ENCODE assay signal across 25 mouse cellular contexts in the genomic region with DNA sequence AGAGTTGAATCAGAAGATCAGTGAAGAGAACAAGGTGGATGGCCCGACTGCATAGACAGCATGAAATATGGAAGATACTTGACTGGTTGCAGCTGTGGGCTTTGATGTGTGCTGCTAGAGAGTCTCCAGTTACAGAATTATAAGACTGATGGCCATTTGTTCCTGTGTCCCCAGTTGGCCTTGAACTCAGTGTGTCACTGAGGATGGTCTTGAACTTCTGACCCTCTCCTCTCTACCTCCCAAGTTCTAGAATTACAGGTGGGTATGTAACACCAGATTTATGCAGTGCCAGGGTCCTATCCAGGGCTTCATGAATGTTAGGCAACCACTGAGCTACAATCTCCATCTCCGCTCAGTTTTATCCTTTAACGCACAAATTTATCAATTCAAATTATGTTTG.
DNase-seq lines count a peak whose midpoint lies in the region; ATAC-seq lines count a peak whose summit lies in the region.
"Had no signal": no experiment of that assay in that cellular context is flagged by ENCODE, and none has a peak within 500 bp of the region (broad histone marks: within the 10 kb centered on the region; RNA-seq: fewer than 3 reads in every experiment).

No protein-coding gene starts in this region.

- H3K36me3 ChIP-seq in kidney, embryonic 14.5 days (ENCODE audit: control insufficient read depth, insufficient read depth, low read length) = no peaks in the 10 kb centered on the region
- no peaks in the 10 kb centered on the region for H3K36me3 ChIP-seq in kidney, embryonic 16.5 days (ENCODE audit: insufficient read depth, low read length)
- H3K36me3 ChIP-seq: embryonic facial prominence, embryonic 10.5 days; embryonic facial prominence, embryonic 12.5 days; forebrain, embryonic 15.5 days; G1E had no signal

- no peaks in the 10 kb centered on the region for H3K9me3 ChIP-seq in kidney, embryonic 14.5 days (ENCODE audit: control insufficient read depth, low read length)
- H3K9me3 ChIP-seq in kidney, embryonic 16.5 days (ENCODE audit: low read length) = no peaks in the 10 kb centered on the region
- H3K9me3 ChIP-seq: embryonic facial prominence, embryonic 10.5 days; embryonic facial prominence, embryonic 12.5 days; forebrain, embryonic 13.5 days; forebrain, embryonic 15.5 days had no signal

- no peak overlapping the region for H3K4me3 ChIP-seq in kidney, embryonic 14.5 days (ENCODE audit: low read length)
- no peak overlapping the region for H3K4me3 ChIP-seq in kidney, embryonic 16.5 days (ENCODE audit: low read length)
- H3K4me3 ChIP-seq: embryonic facial prominence, embryonic 10.5 days; embryonic facial prominence, embryonic 12.5 days; forebrain, embryonic 13.5 days; forebrain, embryonic 15.5 days had no signal

- WGBS in kidney, embryonic 14.5 days = 59% methylated on average over 3 of the region's 3 CpGs
- WGBS in kidney, embryonic 16.5 days = 68% methylated on average over 3 of the region's 3 CpGs

- peak; percentile 69; the same call in 1 of the 2 replicates for ATAC-seq in kidney, embryonic 14.5 days (ENCODE audit: low FRiP score, low TSS enrichment)
- peak; percentile 71; the same call in 1 of the 2 replicates for ATAC-seq in kidney, embryonic 16.5 days (ENCODE audit: low FRiP score, low TSS enrichment)
- ATAC-seq: activated CD4-positive, CD25-positive, alpha-beta regulatory T cell, adult 4 months; CD4-positive, CD25-positive, alpha-beta regulatory T cell, adult 4 months; forebrain, embryonic 13.5 days; forebrain, embryonic 15.5 days; forebrain, postnatal 0 days; Patski had no signal

- peak; percentile 30 for DNase-seq in embryo, embryonic 10.5 days (ENCODE audit: low spot score)
- DNase-seq in embryo, embryonic 11 days = no peak
- no peak for DNase-seq in kidney, adult 18-20 months
- no peak for DNase-seq in kidney, adult 11 months
- DNase-seq: adrenal gland, adult 8-10 months; adrenal gland, postnatal 14 days; adrenal gland, postnatal 36 days; B cell, adult 2 months; cerebellum, adult 11-12 months; cerebellum, adult 2 months; cerebellum, adult 9-10 months; cerebellum, postnatal 10 days; cerebellum, postnatal 25 days; forebrain, postnatal 0 days had no signal

- H3K27me3 ChIP-seq in kidney, embryonic 14.5 days (ENCODE audit: control insufficient read depth, insufficient read depth, low read length) = no peaks in the 10 kb centered on the region
- H3K27me3 ChIP-seq in kidney, embryonic 16.5 days (ENCODE audit: insufficient read depth, low read length) = 0 out of 2 replicates have a peak, but pooled peaks cover 2% of the 10 kb centered on the region
- H3K27me3 ChIP-seq: CH12.LX; embryonic facial prominence, embryonic 12.5 days; forebrain, embryonic 13.5 days; forebrain, embryonic 15.5 days; Patski had no signal

- no peak overlapping the region for H3K9ac ChIP-seq in kidney, embryonic 14.5 days (ENCODE audit: low read depth, low read length)
- H3K9ac ChIP-seq in kidney, embryonic 16.5 days (replicated peaks; ENCODE audit: low read length) = no peak overlapping the region
- H3K9ac ChIP-seq: embryonic facial prominence, embryonic 12.5 days; forebrain, embryonic 13.5 days; forebrain, embryonic 15.5 days; forebrain, postnatal 0 days had no signal

- H3K4me2 ChIP-seq in kidney, embryonic 14.5 days (replicated peaks; ENCODE audit: low read depth, low read length) = no peak overlapping the region
- no peak overlapping the region for H3K4me2 ChIP-seq in kidney, embryonic 16.5 days (replicated peaks; ENCODE audit: low read depth, low read length)
- H3K4me2 ChIP-seq: embryonic facial prominence, embryonic 12.5 days; forebrain, embryonic 13.5 days; forebrain, embryonic 15.5 days had no signal

- no peaks in the 10 kb centered on the region for H3K4me1 ChIP-seq in kidney, embryonic 14.5 days (ENCODE audit: control insufficient read depth, insufficient read depth, low read length)
- H3K4me1 ChIP-seq in kidney, embryonic 16.5 days (ENCODE audit: insufficient read depth, low read length) = no peaks in the 10 kb centered on the region
- H3K4me1 ChIP-seq: embryonic facial prominence, embryonic 12.5 days; forebrain, embryonic 13.5 days; forebrain, embryonic 15.5 days had no signal

- H3K27ac ChIP-seq in kidney, embryonic 14.5 days (ENCODE audit: low read depth, low read length) = no peak overlapping the region
- no peak overlapping the region for H3K27ac ChIP-seq in kidney, embryonic 16.5 days (ENCODE audit: low read length)
- H3K27ac ChIP-seq: embryonic facial prominence, embryonic 10.5 days; embryonic facial prominence, embryonic 12.5 days; forebrain, embryonic 13.5 days; forebrain, embryonic 15.5 days had no signal
